Mouse (Mus musculus) bone marrow macrophage, adult 2 months (primary cell): ENCODE data around the gene Olfml2b.

ENCODE experiments used
- CTCF ChIP-seq: IDR thresholded peaks from 2 replicates; pipeline ENCODE4 v1.5.1; 2012; ENCODE audit warnings: low read depth, mild to moderate bottlenecking, low read length, moderate library complexity
- POLR2A ChIP-seq: IDR thresholded peaks from 2 replicates; pipeline ENCODE4 v1.6.1; 2012; ENCODE audit warnings: mild to moderate bottlenecking, low read depth, low read length, borderline replicate concordance

- no peak for TF ChIP-seq CTCF
- no peak for TF ChIP-seq POLR2A
Observed at GRCm38 (mm10) chr1:170696996-170697395, 52.7 kb downstream of the Olfml2b start.
